Mouse (Mus musculus) midbrain, embryonic 14.5 days (tissue): Measurements from ENCODE around the gene Nup210. TPM values are rescaled to one million over a fixed set of nuclear protein-coding genes. Genes with fewer than 3 reads are reported as not detected.

Source experiments
- ATAC-seq: fragments of 200-750 bp; cut with Nextera tagmentation; 2 replicates; pipeline ENCODE4 v1.8.0; 2017; ENCODE audit warnings: moderate number of reproducible peaks, moderate library complexity; ENCODE audit not compliant: low FRiP score, low TSS enrichment
- DNase-seq: peaks from one replicate; pipeline ENCODE4 v3.0.0-alpha.2; 2015
- H3K27ac ChIP-seq: fragments of 300-500 bp; sonication (generic); replicated peaks from 2 replicates; pipeline ENCODE4 v1.5.1; 2014; ENCODE audit warnings: mild to moderate bottlenecking, low read depth, low read length, moderate library complexity
- H3K27me3 ChIP-seq: fragments of 300-500 bp; sonication (generic); 2 replicates; pipeline ENCODE4 v1.6.1; 2014; ENCODE audit warnings: low read length, control low read depth, mixed read lengths; ENCODE audit not compliant: control insufficient read depth, insufficient read depth
- H3K36me3 ChIP-seq: fragments of 300-500 bp; sonication (generic); 2 replicates; pipeline ENCODE4 v1.6.1; 2014; ENCODE audit warnings: low read length, control low read depth; ENCODE audit not compliant: control insufficient read depth, insufficient read depth
- H3K4me1 ChIP-seq: fragments of 300-500 bp; sonication (generic); 2 replicates; pipeline ENCODE4 v1.6.1; 2014; ENCODE audit warnings: mild to moderate bottlenecking, antibody characterized with exemption, low read length, control low read depth; ENCODE audit not compliant: control insufficient read depth, insufficient read depth
- H3K4me2 ChIP-seq: fragments of 300-500 bp; sonication (generic); 2 replicates; pipeline ENCODE4 v1.6.1; 2014; ENCODE audit warnings: mild to moderate bottlenecking, low read length, moderate library complexity
- H3K4me3 ChIP-seq: fragments of 300-500 bp; sonication (generic); replicated peaks from 2 replicates; pipeline ENCODE4 v1.5.1; 2014; ENCODE audit warnings: low read depth, low read length
- H3K9ac ChIP-seq: fragments of 300-500 bp; sonication (generic); replicated peaks from 2 replicates; pipeline ENCODE4 v1.6.1; 2014; ENCODE audit warnings: mild to moderate bottlenecking, low read length, moderate library complexity
- H3K9me3 ChIP-seq: fragments of 300-500 bp; sonication (generic); 2 replicates; pipeline ENCODE4 v1.6.1; 2016; ENCODE audit warnings: low read length, control low read depth, mixed read lengths; ENCODE audit not compliant: control insufficient read depth
- WGBS: fragments of 180-500 bp; shearing (Covaris S2); extraction: QIAGEN DNeasy Blood & Tissue Kit; methylation state at CpG from one replicate; pipeline ENCODE4 v1.1.7; 2014; 5-methylcytosine and 5-hydroxymethylcytosine counted together
- polyA plus RNA-seq: library from polyadenylated mRNA; unstranded; fragments of >200 nt; fragmentation: Nextera tagmentation; extraction: Ambion mirVana; gene quantifications from 2 replicates; pipeline ENCODE4 v1.2.1, GENCODE M21; 2014

Nup210 gene
- polyA plus RNA-seq, 1 experiment from 2014 or later, result 28.0 TPM

DNA sequence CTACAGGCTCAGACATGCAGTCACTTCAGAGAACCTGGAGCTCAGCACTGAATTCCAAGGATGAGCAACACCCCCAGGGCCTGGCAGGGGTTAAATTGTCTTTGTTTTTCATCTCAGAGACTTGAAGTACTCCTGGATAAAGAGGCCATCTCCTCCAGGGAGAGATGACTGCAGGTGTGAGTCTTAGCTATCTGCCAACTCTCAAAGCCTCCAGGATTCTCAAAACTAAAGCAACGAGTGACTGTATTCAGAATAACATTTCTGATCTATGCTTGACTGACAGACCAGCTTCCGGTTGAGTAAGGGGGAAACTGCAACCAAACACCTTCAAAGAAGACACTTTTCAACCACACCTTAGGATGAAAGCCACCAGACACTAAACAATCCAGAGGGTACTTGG is 1.9 kb downstream of the Nup210 start:
- H3K4me1 ChIP-seq, result peaks cover 26% of the 10 kb centered on the region
- H3K27me3 ChIP-seq, result no peaks in the 10 kb centered on the region
- no peaks in the 10 kb centered on the region for H3K36me3 ChIP-seq
- DNase-seq, result no peak
- H3K9me3 ChIP-seq, result no peaks in the 10 kb centered on the region
- no peak for ATAC-seq
- H3K27ac ChIP-seq, result no peak overlapping the region
- H3K4me2 ChIP-seq, result peak overlapping the region; percentile 72; the same call in 1 of the 2 replicates
- no peak overlapping the region for H3K9ac ChIP-seq
- H3K4me3 ChIP-seq, result no peak overlapping the region
- 50% methylated on average over 2 of the region's 2 CpGs for WGBS

DNA sequence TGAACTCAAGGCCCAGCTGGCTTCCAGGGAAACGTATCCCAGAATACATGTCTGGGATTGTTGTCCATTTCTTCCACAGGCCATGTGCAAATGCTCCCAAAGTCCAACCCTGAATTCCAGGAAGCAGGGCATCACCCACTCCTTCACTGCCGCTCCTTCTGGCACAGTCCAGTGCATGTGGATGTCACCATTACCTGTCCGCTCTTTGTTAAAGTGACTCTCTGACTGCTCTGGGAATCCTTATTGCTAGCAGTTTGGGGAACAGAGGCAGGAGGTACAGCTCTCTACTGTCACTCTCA is 4.7 kb downstream of the Nup210 start:
- ATAC-seq, result no peak
- H3K4me3 ChIP-seq, result no peak overlapping the region
- 93% methylated on average over 3 of the region's 3 CpGs for WGBS
- no peaks in the 10 kb centered on the region for H3K27me3 ChIP-seq
- no peak overlapping the region for H3K9ac ChIP-seq
- H3K27ac ChIP-seq, result no peak overlapping the region
- no peak overlapping the region for H3K4me2 ChIP-seq
- no peaks in the 10 kb centered on the region for H3K9me3 ChIP-seq
- peaks cover 16% of the 10 kb centered on the region for H3K4me1 ChIP-seq
- H3K36me3 ChIP-seq, result no peaks in the 10 kb centered on the region
- DNase-seq, result no peak

DNA sequence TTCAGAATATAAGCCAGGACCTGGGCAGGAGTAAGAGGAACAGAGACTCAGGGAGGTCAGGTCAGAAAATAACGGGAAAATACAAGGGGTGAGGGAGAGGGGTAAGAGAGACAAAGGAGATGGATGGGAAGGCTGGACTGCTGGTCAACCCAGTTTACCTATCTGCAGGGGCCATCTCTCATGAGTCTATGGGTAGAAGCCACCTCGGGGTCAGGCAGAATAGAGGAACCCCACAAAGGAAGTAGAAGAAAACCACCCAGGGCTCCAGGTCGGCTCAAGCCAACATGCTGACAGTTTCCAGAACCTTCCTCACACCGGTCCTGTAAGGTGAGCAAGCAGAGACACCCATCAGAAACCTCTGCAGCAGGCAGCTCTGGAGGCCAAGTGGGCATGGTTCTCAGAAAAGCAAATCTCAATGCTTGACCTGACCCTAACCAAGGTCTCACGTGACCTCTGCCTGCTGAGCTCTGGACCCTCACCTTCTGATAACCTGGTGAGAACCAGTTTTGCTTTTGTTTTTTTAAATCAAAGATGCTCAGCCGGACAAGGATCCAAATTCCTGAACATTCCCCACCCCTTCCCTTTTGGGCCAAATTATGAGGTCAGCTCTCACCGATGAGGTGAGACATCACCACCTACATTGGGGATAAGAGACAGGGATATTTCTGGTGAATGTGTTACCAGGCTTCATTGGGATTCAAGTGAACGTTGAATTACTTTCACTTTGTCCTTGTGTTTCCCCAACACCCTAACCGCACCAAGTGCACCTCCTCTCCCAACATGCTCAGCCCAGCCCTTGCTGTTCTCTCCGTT is 5.3 kb downstream of the Nup210 start:
- no peak for ATAC-seq
- H3K4me1 ChIP-seq, result peaks cover 16% of the 10 kb centered on the region
- no peak overlapping the region for H3K27ac ChIP-seq
- no peak for DNase-seq
- H3K4me2 ChIP-seq, result no peak overlapping the region
- no peaks in the 10 kb centered on the region for H3K27me3 ChIP-seq
- H3K9ac ChIP-seq, result no peak overlapping the region
- H3K36me3 ChIP-seq, result no peaks in the 10 kb centered on the region
- WGBS, result 89% methylated on average over 10 of the region's 10 CpGs
- H3K9me3 ChIP-seq, result no peaks in the 10 kb centered on the region
- no peak overlapping the region for H3K4me3 ChIP-seq

DNA sequence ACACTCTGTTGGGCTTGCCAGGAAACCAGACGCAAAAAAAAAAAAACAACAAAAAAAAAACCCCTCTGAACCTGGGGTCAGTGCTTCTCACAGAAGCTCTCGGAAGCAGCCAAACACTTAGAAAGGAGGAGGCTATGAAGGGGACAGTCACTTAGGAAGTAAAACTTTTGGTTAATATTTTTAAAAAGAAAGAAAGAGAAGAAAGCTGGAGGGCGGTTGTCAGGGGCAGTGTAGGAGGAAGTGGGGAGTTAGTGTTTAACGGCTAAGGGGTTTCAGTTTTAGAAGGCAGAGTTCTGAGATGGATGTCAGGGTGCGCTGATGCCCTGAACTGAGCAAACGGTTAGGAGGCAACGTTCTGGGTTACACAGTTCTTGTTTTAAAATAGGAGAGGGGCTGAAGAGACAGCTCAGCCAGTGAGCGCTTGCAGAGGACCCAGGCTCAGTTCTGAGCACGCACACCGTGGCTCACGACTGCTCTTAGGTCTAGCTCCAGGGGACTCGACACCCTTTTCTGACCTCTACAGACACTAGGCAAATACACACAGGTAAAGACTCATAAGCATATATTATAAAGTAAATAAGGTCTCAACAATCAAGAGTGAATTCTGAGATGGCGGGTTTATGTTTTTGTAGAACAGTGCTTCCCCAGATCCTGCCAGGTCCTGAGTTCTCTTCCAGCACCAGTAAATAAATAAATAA is 6.2 kb downstream of the Nup210 start:
- H3K4me1 ChIP-seq, result peaks cover 7% of the 10 kb centered on the region
- WGBS, result 90% methylated on average over 13 of the region's 13 CpGs
- no peak for ATAC-seq

DNA sequence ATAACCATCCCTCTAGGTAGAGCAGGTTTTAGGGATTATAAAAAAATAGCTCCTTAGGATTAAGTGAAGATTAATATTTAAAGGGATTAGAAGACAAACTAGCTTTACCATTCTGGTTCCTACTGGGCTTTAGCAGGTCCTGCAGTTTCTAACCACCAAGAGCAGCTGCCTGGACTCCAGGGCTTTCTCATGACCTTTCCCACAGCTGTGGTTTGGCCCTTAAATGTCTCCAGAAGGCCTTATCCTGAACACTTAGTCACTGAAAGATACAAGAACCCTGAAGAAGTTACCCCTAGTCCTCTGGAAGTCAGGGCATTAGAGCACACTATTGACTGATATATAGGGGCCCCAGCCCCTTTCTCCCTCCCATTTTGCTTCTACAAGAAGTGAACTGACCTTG is 7.1 kb downstream of the Nup210 start:
- ATAC-seq (no peak), DNase-seq (no peak)
- Histone ChIP-seq H3K27ac (no peak overlapping the region), H3K27me3 (no peaks in the 10 kb centered on the region), H3K9ac (no peak overlapping the region), H3K4me1 (no peaks in the 10 kb centered on the region), H3K9me3 (no peaks in the 10 kb centered on the region), H3K36me3 (no peaks in the 10 kb centered on the region), H3K4me2 (no peak overlapping the region), H3K4me3 (no peak overlapping the region)

More for the DNA sequence above, 6.2 kb downstream of the Nup210 start:
- Histone ChIP-seq H3K4me2 (no peak overlapping the region), H3K27ac (no peak overlapping the region), H3K9me3 (no peaks in the 10 kb centered on the region), H3K4me3 (no peak overlapping the region), H3K9ac (no peak overlapping the region), H3K36me3 (no peaks in the 10 kb centered on the region), H3K27me3 (no peaks in the 10 kb centered on the region)
- no peak for DNase-seq

DNA sequence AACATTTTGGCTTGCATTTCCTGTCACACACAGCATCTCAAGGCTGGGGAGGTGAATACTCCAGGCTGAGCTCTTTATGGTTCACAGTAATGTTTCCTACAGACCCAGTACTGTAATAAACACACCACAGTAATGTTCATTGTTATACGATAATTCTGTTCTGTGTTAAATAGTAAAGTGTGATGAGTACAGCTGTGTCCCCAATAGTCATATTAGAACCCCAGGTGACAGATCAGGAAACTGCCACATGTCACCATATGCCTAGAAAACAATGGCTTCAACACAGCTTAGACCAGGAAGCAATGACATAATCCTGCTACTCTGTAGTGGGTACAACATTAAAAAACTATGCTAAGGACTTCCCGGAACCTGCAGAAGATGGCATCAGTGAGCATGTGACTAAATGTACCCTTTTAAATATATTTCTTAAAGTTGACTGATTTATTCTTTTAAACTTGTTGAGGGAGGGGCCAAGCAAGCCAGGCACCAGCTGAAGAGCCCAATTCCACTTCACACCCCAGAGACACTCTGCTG is 7.6 kb downstream of the Nup210 start:
- WGBS, result 92% methylated on average over 2 of the region's 2 CpGs
- no peak for ATAC-seq
- H3K9me3 ChIP-seq, result no peaks in the 10 kb centered on the region

DNA sequence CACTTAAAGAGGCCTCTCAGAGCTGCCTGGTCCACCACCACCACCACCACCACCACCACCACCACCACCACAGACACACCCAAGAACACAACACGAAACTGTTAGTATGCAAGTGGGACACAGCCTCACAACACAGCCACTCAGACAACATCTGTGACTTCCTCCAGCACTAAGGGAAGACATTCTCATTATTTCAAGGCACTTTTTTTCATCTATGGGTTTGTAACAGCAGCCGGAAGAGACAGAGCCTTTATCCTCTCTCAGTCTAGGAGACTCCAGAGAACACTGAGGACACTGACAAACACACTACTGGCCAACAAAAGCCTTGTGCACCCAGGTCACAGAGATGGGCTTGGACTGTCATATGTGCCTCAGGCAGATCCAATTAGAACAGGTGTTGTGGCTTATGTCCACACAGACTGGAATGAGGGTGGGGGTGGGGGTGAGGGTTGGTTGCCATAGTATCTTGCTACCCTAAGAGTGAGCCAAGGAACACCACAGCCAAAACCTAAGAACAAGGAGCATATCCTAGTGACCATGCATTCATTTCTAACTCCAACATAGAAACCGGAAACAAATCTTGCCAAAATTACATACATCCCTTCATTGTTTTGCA is 8.2 kb downstream of the Nup210 start:
- 87% methylated on average over 3 of the region's 3 CpGs for WGBS
- Histone ChIP-seq H3K27ac (no peak overlapping the region), H3K4me1 (no peaks in the 10 kb centered on the region), H3K9me3 (no peaks in the 10 kb centered on the region), H3K4me2 (no peak overlapping the region), H3K4me3 (no peak overlapping the region), H3K36me3 (no peaks in the 10 kb centered on the region), H3K27me3 (no peaks in the 10 kb centered on the region), H3K9ac (no peak overlapping the region)
- DNase-seq (no peak), ATAC-seq (no peak)

More for the DNA sequence above, 7.6 kb downstream of the Nup210 start:
- no peak for DNase-seq
- Histone ChIP-seq H3K4me2 (no peak overlapping the region), H3K27ac (no peak overlapping the region), H3K27me3 (no peaks in the 10 kb centered on the region), H3K36me3 (no peaks in the 10 kb centered on the region), H3K4me3 (no peak overlapping the region), H3K4me1 (no peaks in the 10 kb centered on the region), H3K9ac (no peak overlapping the region)

DNA sequence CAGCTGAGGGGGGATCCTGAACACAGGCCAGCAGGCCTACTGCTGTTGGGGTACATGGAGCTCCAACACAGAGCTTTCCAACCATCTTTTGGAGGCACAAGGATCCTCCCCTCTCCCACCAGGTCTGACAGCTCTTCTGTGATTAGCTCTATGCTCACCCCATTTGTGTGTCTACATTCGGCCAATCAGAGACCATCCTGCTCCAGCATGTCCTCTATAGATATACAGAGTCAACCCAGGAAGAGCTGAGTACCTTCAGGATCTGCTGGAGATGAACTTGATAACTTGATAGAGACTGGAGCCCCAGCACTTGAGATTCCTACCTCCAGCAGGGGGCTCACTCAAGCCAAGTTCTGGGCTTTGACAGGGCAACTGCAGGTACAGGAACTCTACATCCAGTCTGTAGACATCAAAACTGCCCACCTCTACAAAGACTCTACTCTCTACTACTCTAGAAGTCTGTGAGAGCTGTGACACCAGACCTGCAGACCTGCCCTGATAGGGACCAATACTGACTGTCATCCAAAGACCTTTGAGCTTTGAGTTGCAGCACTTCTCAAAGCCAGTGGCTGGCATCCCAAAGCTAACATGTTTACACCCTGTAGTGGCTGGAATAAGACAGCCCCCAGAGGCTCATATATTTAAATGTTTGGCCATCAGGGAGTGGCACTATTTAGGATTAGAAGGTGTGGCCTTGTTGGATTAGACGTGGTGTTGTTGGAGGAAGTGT is 11.1 kb downstream of the Nup210 start:
- Histone ChIP-seq H3K4me1 (no peaks in the 10 kb centered on the region), H3K4me2 (no peak overlapping the region), H3K27me3 (no peaks in the 10 kb centered on the region), H3K9ac (no peak overlapping the region), H3K36me3 (no peaks in the 10 kb centered on the region), H3K4me3 (no peak overlapping the region), H3K27ac (no peak overlapping the region), H3K9me3 (no peaks in the 10 kb centered on the region)
- WGBS, result 92% methylated on average over 2 of the region's 2 CpGs
- DNase-seq (no peak), ATAC-seq (no peak)
